Mouse (Mus musculus): Measurements from ENCODE around the gene Abcb7. TPM values are rescaled to one million over a fixed set of nuclear protein-coding genes. Genes with fewer than 3 reads are reported as not detected.

The Abcb7 gene
- 1.1 and 37.7 TPM in 2 replicates for polyA plus RNA-seq (2012; ENCODE audit: low replicate concordance)

GRCm38 (mm10) chrX:104413183-104413983, at the start of gene Abcb7:
Gene Abcb7 (minus strand): TSS chrX:104413856.

Other genes starting within 250 kb of the Abcb7 start
- gene Nexmif, start 212.7 kb downstream of the Abcb7 start, polyA plus RNA-seq (2012; ENCODE audit: low replicate concordance), result not detected in 2 replicates
- gene Uprt, start 69.0 kb upstream of the Abcb7 start, polyA plus RNA-seq (2012; ENCODE audit: low replicate concordance), result 2.1 and 2.9 TPM in 2 replicates